Mouse (Mus musculus): ENCODE data around the gene Id3. TPM values are rescaled to one million over a fixed set of nuclear protein-coding genes. Genes with fewer than 3 reads are reported as not detected.

Gene Id3
- polyA plus RNA-seq, 1 experiment, result 780 TPM

DNA sequence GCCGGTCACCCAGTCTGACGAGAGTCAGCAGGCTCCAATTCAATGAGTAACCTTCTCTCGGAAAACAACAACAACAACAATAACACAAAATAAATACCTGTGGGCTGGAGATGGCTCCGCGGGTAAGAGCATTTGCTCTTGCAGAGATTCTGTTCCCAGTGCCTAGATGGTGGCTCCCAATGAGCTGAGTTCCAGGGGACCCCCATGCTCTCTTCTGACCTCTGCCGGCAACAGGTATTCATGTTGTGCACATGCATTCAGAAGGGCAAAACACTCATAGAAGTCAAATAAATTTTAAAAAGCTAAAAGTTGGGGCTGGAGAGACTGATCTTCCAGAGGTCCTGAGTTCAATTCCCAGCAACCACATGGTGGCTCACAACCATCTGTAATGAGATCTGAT is 15.2 kb downstream of the Id3 start:
- Histone ChIP-seq H3K27me3 (ENCODE audit: control insufficient read depth, insufficient read depth, insufficient read length) (no peaks in the 10 kb centered on the region), H3K36me3 (ENCODE audit: control insufficient read depth, insufficient read depth) (no peaks in the 10 kb centered on the region), H3K79me3 (ENCODE audit: low read depth) (no peaks in the 10 kb centered on the region), H3K79me2 (ENCODE audit: control insufficient read depth, insufficient read depth) (no peaks in the 10 kb centered on the region), H3ac (ENCODE audit: control insufficient read depth, insufficient read length, low read depth) (no peak overlapping the region), H3K4me3 (ENCODE audit: insufficient read depth, poor library complexity, severe bottlenecking) (no peak overlapping the region)
- TF ChIP-seq MAX (IDR thresholded peaks at IDR 0.05) (no peak), MYOG (IDR thresholded peaks at IDR 0.05; ENCODE audit: control insufficient read depth, extremely low read depth, insufficient read length) (no peak), CTCF (IDR thresholded peaks at IDR 0.05; ENCODE audit: control insufficient read depth, insufficient read depth, insufficient read length) (no peak), MYOD1 (IDR thresholded peaks at IDR 0.05; ENCODE audit: control insufficient read depth, insufficient read length, low read depth) (no peak)

DNA sequence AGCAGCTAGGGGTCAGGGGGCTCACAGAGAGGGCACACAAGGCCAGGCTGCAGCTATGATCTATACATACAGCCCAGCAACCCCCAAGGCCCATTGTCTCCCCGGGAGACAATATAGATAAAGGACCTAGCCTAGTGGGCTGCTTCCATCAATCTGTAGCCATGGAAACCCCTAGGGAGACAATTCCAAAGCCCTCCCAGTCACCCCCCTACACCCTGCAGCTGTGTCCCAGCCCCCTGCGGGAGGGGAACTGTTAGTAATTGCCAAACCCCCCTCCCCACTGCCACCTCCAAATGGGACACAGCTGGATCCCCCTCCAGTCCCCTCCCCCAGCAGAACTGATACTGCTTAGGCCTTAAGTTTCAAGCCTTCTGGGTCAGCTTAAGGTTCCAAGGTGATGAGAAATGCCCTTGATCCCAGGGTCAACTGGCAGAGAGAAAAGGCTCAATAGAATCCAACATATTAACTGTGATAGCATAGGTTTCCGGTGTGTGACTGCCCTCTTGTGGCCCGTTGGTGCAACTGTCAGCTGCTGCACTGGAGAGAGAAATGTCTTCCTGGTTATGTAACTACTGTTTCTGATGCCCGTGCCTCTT is 16.6 kb downstream of the Id3 start:
- Histone ChIP-seq H3K27me3 (ENCODE audit: control insufficient read depth, insufficient read depth, insufficient read length) (no peaks in the 10 kb centered on the region), H3K79me3 (ENCODE audit: low read depth) (no peaks in the 10 kb centered on the region), H3K4me3 (ENCODE audit: insufficient read depth, poor library complexity, severe bottlenecking) (no peak overlapping the region), H3K36me3 (ENCODE audit: control insufficient read depth, insufficient read depth) (no peaks in the 10 kb centered on the region), H3ac (ENCODE audit: control insufficient read depth, insufficient read length, low read depth) (no peak overlapping the region), H3K79me2 (ENCODE audit: control insufficient read depth, insufficient read depth) (no peaks in the 10 kb centered on the region)
- TF ChIP-seq CTCF (IDR thresholded peaks at IDR 0.05; ENCODE audit: control insufficient read depth, insufficient read depth, insufficient read length), result peak; percentile 84
- no peak for TF ChIP-seq CEBPB (IDR thresholded peaks at IDR 0.05; ENCODE audit: low read depth)

DNA sequence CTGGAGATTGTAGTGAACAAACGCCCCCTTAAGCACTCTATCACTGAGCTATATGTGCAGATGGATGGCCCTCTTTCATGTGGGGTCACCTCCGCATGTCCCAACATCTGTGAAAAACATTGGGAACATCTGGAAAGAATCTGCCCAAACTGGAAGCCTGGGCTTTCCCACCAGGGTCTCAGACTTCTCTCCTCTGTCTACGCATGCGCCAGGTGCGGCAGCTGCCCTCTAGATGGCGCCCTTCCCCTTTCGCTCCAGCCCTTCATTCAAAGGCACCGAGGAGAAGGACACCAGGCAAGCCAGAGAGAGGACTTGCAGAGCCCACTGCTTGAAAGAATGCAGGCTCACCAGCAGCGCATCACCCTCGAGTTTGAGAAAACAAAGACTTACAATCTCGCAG is 20.2 kb downstream of the Id3 start:
- H3K36me3 ChIP-seq (ENCODE audit: control insufficient read depth, insufficient read depth), result no peaks in the 10 kb centered on the region
- no peak for TF ChIP-seq CEBPB (IDR thresholded peaks at IDR 0.05; ENCODE audit: low read depth)
- TF ChIP-seq USF1 (IDR thresholded peaks at IDR 0.05; ENCODE audit: low read depth), result no peak
- peak; percentile 89 for TF ChIP-seq CTCF (IDR thresholded peaks at IDR 0.05; ENCODE audit: control insufficient read depth, insufficient read depth, insufficient read length)
- TF ChIP-seq MAX (IDR thresholded peaks at IDR 0.05), result no peak
- no peak for TF ChIP-seq MYOD1 (IDR thresholded peaks at IDR 0.05; ENCODE audit: control insufficient read depth, insufficient read length, low read depth)
- TF ChIP-seq MYOG (IDR thresholded peaks at IDR 0.05; ENCODE audit: control insufficient read depth, extremely low read depth, insufficient read length), result no peak
- H3K27me3 ChIP-seq (ENCODE audit: control insufficient read depth, insufficient read depth, insufficient read length), result no peaks in the 10 kb centered on the region
- H3K79me2 ChIP-seq (ENCODE audit: control insufficient read depth, insufficient read depth), result no peaks in the 10 kb centered on the region
- H3ac ChIP-seq (ENCODE audit: control insufficient read depth, insufficient read length, low read depth), result no peak overlapping the region
- H3K4me3 ChIP-seq (ENCODE audit: insufficient read depth, poor library complexity, severe bottlenecking), result no peak overlapping the region
- H3K79me3 ChIP-seq (ENCODE audit: low read depth), result no peaks in the 10 kb centered on the region

DNA sequence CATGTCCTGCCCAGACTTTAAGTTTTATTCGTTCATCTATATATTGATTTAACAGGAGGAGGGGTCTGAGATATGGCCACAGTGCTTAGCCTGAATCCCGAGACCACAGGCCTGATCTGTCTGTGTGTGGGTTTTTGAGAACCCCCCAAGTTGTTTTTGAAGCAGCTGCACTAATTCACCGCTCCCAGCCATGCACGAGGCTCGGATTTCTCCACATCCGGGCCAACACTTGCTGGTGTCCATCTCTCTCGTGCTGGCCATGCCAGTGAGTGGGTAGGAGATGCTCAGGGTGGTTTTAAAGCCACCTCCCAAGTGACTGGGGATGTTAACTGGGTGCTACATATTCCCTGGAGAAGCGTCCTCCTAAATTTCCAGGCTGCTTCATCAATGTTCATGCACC is 21.7 kb downstream of the Id3 start:
- Histone ChIP-seq H3K27me3 (ENCODE audit: control insufficient read depth, insufficient read depth, insufficient read length) (no peaks in the 10 kb centered on the region), H3ac (ENCODE audit: control insufficient read depth, insufficient read length, low read depth) (no peak overlapping the region), H3K36me3 (ENCODE audit: control insufficient read depth, insufficient read depth) (no peaks in the 10 kb centered on the region), H3K79me2 (ENCODE audit: control insufficient read depth, insufficient read depth) (no peaks in the 10 kb centered on the region), H3K4me3 (ENCODE audit: insufficient read depth, poor library complexity, severe bottlenecking) (no peak overlapping the region), H3K79me3 (ENCODE audit: low read depth) (no peaks in the 10 kb centered on the region)
- peak; percentile 97 for TF ChIP-seq MYOD1 (IDR thresholded peaks at IDR 0.05; ENCODE audit: control insufficient read depth, insufficient read length, low read depth)
- no peak for TF ChIP-seq FOSL1 (IDR thresholded peaks at IDR 0.05; ENCODE audit: insufficient read depth, low read length, poor library complexity, severe bottlenecking)
- TF ChIP-seq MAX (IDR thresholded peaks at IDR 0.05), result peak; percentile 54
- TF ChIP-seq MYOG (IDR thresholded peaks at IDR 0.05; ENCODE audit: control insufficient read depth, extremely low read depth, insufficient read length), result no peak
- TF ChIP-seq CEBPB (IDR thresholded peaks at IDR 0.05; ENCODE audit: low read depth), result no peak

DNA sequence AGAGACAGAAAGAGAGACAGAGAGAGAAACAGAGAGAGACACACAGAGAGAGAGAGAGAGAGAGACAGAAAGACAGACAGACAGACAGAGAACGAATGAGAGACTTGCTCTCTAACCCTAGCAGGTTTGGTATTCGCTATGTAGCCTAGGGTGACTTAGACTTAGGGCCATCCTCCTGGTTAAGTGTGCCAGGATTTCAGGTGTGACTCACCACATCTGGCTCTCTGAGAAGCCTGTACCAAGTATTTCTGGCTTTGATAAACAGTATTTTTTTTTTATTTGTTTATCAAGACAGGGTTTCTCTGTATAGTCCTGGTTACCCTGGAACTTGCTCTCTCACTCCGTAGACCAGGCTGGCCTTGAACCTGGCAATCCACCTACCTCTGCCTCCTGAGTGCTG is 24.4 kb downstream of the Id3 start:
- Histone ChIP-seq H3K79me3 (ENCODE audit: low read depth) (no peaks in the 10 kb centered on the region), H3K36me3 (ENCODE audit: control insufficient read depth, insufficient read depth) (no peaks in the 10 kb centered on the region), H3K27me3 (ENCODE audit: control insufficient read depth, insufficient read depth, insufficient read length) (no peaks in the 10 kb centered on the region), H3ac (ENCODE audit: control insufficient read depth, insufficient read length, low read depth) (no peak overlapping the region), H3K79me2 (ENCODE audit: control insufficient read depth, insufficient read depth) (peaks cover 2% of the 10 kb centered on the region), H3K4me3 (ENCODE audit: insufficient read depth, poor library complexity, severe bottlenecking) (no peak overlapping the region)
- no peak for TF ChIP-seq CEBPB (IDR thresholded peaks at IDR 0.05; ENCODE audit: low read depth)
- TF ChIP-seq MYOD1 (IDR thresholded peaks at IDR 0.05; ENCODE audit: control insufficient read depth, insufficient read length, low read depth), result no peak
- TF ChIP-seq USF1 (IDR thresholded peaks at IDR 0.05; ENCODE audit: low read depth), result no peak
- no peak for TF ChIP-seq CTCF (IDR thresholded peaks at IDR 0.05; ENCODE audit: control insufficient read depth, insufficient read depth, insufficient read length)
- no peak for TF ChIP-seq MYOG (IDR thresholded peaks at IDR 0.05; ENCODE audit: control insufficient read depth, extremely low read depth, insufficient read length)
- TF ChIP-seq MAX (IDR thresholded peaks at IDR 0.05), result no peak
- no peak for TF ChIP-seq FOSL1 (IDR thresholded peaks at IDR 0.05; ENCODE audit: insufficient read depth, low read length, poor library complexity, severe bottlenecking)

DNA sequence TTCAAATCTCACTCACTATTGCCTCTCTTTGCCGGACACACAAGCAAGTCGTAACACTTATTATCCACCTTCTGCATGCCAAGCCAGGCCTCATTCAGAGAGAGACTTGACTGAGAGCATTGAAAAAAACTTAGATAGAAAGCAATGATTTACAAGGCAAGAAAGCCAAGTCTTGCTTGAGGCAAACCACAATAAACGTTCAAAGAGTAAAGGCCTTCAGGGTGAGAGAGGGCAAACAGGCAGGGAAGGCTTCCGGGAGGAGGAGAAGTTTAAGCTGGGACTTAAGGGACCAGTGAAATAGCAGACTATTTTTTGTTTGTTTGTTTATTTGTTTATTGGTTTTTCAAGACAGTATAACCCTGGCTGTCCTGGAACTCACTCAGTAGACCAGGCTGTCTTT is 27.1 kb downstream of the Id3 start:
- Histone ChIP-seq H3K36me3 (ENCODE audit: control insufficient read depth, insufficient read depth) (peaks cover 4% of the 10 kb centered on the region), H3ac (ENCODE audit: control insufficient read depth, insufficient read length, low read depth) (no peak overlapping the region), H3K27me3 (ENCODE audit: control insufficient read depth, insufficient read depth, insufficient read length) (no peaks in the 10 kb centered on the region), H3K79me2 (ENCODE audit: control insufficient read depth, insufficient read depth) (peaks cover 29% of the 10 kb centered on the region), H3K4me3 (ENCODE audit: insufficient read depth, poor library complexity, severe bottlenecking) (no peak overlapping the region), H3K79me3 (ENCODE audit: low read depth) (peaks cover 19% of the 10 kb centered on the region)
- no peak for TF ChIP-seq MYOD1 (IDR thresholded peaks at IDR 0.05; ENCODE audit: control insufficient read depth, insufficient read length, low read depth)
- no peak for TF ChIP-seq USF1 (IDR thresholded peaks at IDR 0.05; ENCODE audit: low read depth)
- TF ChIP-seq MYOG (IDR thresholded peaks at IDR 0.05; ENCODE audit: control insufficient read depth, extremely low read depth, insufficient read length), result no peak
- no peak for TF ChIP-seq CTCF (IDR thresholded peaks at IDR 0.05; ENCODE audit: control insufficient read depth, insufficient read depth, insufficient read length)
- TF ChIP-seq MAX (IDR thresholded peaks at IDR 0.05), result no peak
- no peak for TF ChIP-seq FOSL1 (IDR thresholded peaks at IDR 0.05; ENCODE audit: insufficient read depth, low read length, poor library complexity, severe bottlenecking)
- no peak for TF ChIP-seq CEBPB (IDR thresholded peaks at IDR 0.05; ENCODE audit: low read depth)
